In genomic region chr4:46553864-46554263, GRCm38 (mm10) we compare ENCODE assay signal across 9 mouse cellular contexts. TPM values are rescaled to one million over a fixed set of nuclear protein-coding genes. Genes with fewer than 3 reads are reported as not detected.
DNase-seq lines count a peak whose midpoint lies in the region; ATAC-seq and TF ChIP-seq lines count a peak whose summit lies in the region.
"Had no signal": no experiment of that assay in that cellular context is flagged by ENCODE, and none has a peak within 500 bp of the region (broad histone marks: within the 10 kb centered on the region; RNA-seq: fewer than 3 reads in every experiment).

No protein-coding gene starts in this region.

- no peak for ATAC-seq in midbrain, postnatal 0 days (ENCODE audit: low FRiP score)
- ATAC-seq in midbrain, embryonic 16.5 days: no peak
- 0 out of 2 replicates have a peak, but pooled peaks have one; percentile 3 for ATAC-seq in monocyte, adult 5-6 weeks (replicated peaks; ENCODE audit: insufficient number of reproducible peaks, low FRiP score, low TSS enrichment, poor library complexity, severe bottlenecking)
- ATAC-seq in hindbrain, embryonic 14.5 days (ENCODE audit: low FRiP score): no peak
- ATAC-seq: Patski had no signal

- H3K27me3 ChIP-seq in midbrain, postnatal 0 days (ENCODE audit: insufficient read depth, low read length): no peaks in the 10 kb centered on the region
- H3K27me3 ChIP-seq in midbrain, embryonic 16.5 days (ENCODE audit: control insufficient read depth, insufficient read depth, low read depth, low read length): no peaks in the 10 kb centered on the region
- no peaks in the 10 kb centered on the region for H3K27me3 ChIP-seq in hindbrain, embryonic 14.5 days (ENCODE audit: control insufficient read depth, insufficient read depth, low read length)
- H3K27me3 ChIP-seq: Patski had no signal

- WGBS in midbrain, postnatal 0 days: 70% methylated on average over 1 of the region's 1 CpGs
- 67% methylated on average over 1 of the region's 1 CpGs for WGBS in midbrain, embryonic 16.5 days
- WGBS in hindbrain, embryonic 14.5 days: 67% methylated on average over 1 of the region's 1 CpGs

- peak; percentile 40 for DNase-seq in midbrain, postnatal 0 days (ENCODE audit: low spot score)
- DNase-seq in cerebellum, adult 9-11 months: peak; percentile 96
- DNase-seq in kidney, postnatal 14 days: peak; percentile 80
- no peak for DNase-seq in left cerebral cortex, postnatal 14 days (ENCODE audit: low spot score in 2 of 2)
- DNase-seq in left cerebral cortex, adult 11 months (ENCODE audit: low spot score): no peak
- no peak for DNase-seq in hindbrain, embryonic 14.5 days (ENCODE audit: low spot score)

- H3K27ac ChIP-seq in midbrain, postnatal 0 days (ENCODE audit: low read depth, low read length): no peak overlapping the region
- no peak overlapping the region for H3K27ac ChIP-seq in midbrain, embryonic 16.5 days (ENCODE audit: low read length)
- H3K27ac ChIP-seq in hindbrain, embryonic 14.5 days: no peak overlapping the region

- no peaks in the 10 kb centered on the region for H3K9me3 ChIP-seq in midbrain, postnatal 0 days (ENCODE audit: low read length)
- H3K9me3 ChIP-seq in midbrain, embryonic 16.5 days (replicated peaks; ENCODE audit: control insufficient read depth, low read length, poor library complexity, severe bottlenecking): no peaks in the 10 kb centered on the region
- H3K9me3 ChIP-seq in hindbrain, embryonic 14.5 days (ENCODE audit: control insufficient read depth, low read length): no peaks in the 10 kb centered on the region

- no peak overlapping the region for H3K4me2 ChIP-seq in midbrain, postnatal 0 days (ENCODE audit: low read depth, low read length, poor library complexity, severe bottlenecking)
- no peak overlapping the region for H3K4me2 ChIP-seq in midbrain, embryonic 16.5 days (ENCODE audit: low read length)
- H3K4me2 ChIP-seq in hindbrain, embryonic 14.5 days (replicated peaks): no peak overlapping the region

- intact Hi-C loops in left cerebral cortex, postnatal 14 days (cut with DNase I): no loop called here

- no peaks in the 10 kb centered on the region for H3K4me1 ChIP-seq in midbrain, postnatal 0 days (ENCODE audit: insufficient read depth, low read length)
- no peaks in the 10 kb centered on the region for H3K4me1 ChIP-seq in midbrain, embryonic 16.5 days (ENCODE audit: control insufficient read depth, insufficient read depth, low read length)
- H3K4me1 ChIP-seq in hindbrain, embryonic 14.5 days (replicated peaks; ENCODE audit: control insufficient read depth, insufficient read depth, low read length): no peaks in the 10 kb centered on the region

- no peak overlapping the region for H3K4me3 ChIP-seq in midbrain, postnatal 0 days (ENCODE audit: low read depth, low read length)
- no peak overlapping the region for H3K4me3 ChIP-seq in midbrain, embryonic 16.5 days (ENCODE audit: low read depth, low read length)
- no peak overlapping the region for H3K4me3 ChIP-seq in hindbrain, embryonic 14.5 days (replicated peaks; ENCODE audit: low read length)

- TF ChIP-seq CTCF in midbrain, postnatal 0 days (IDR thresholded peaks at IDR 0.05): no peak

- H3K36me3 ChIP-seq in midbrain, postnatal 0 days (ENCODE audit: insufficient read depth, low read length): peaks cover 8% of the 10 kb centered on the region
- no peaks in the 10 kb centered on the region for H3K36me3 ChIP-seq in midbrain, embryonic 16.5 days (ENCODE audit: control insufficient read depth, insufficient read depth, low read length)
- H3K36me3 ChIP-seq in hindbrain, embryonic 14.5 days (replicated peaks; ENCODE audit: control insufficient read depth, insufficient read depth): no peaks in the 10 kb centered on the region

- no peak overlapping the region for H3K9ac ChIP-seq in midbrain, postnatal 0 days (replicated peaks; ENCODE audit: low read length, poor library complexity, severe bottlenecking)
- H3K9ac ChIP-seq in midbrain, embryonic 16.5 days (ENCODE audit: low read depth, low read length): no peak overlapping the region
- H3K9ac ChIP-seq in hindbrain, embryonic 14.5 days: no peak overlapping the region

RNA-seq across cellular contexts. Expression of gene Trim14, which starts 17.9 kb away (rescaled TPM):
- 0.47 and 1.8 TPM in 2 replicates for total RNA-seq in midbrain, postnatal 0 days (2014; rRNA removed)
- polyA plus RNA-seq in midbrain, postnatal 0 days (2015; fragmentation: Nextera tagmentation; extraction: Ambion mirVana): 0.75 and 1.4 TPM in 2 replicates
- polyA plus RNA-seq in midbrain, embryonic 16.5 days (2015; fragmentation: Nextera tagmentation; extraction: Ambion mirVana): 0.81 and 0.95 TPM in 2 replicates
- 19.8 to 70.3 TPM (median 26.1 TPM) in 3 replicates for total RNA-seq in monocyte, adult 5-6 weeks (2017)
- 1 to 10 TPM in 1 of 2 experiments, under 1 TPM in 1; 0.47 to 1.5 TPM for total RNA-seq in left cerebral cortex, postnatal 14 days (2021)
- 1.7 and 2.2 TPM in 2 replicates for polyA plus RNA-seq in hindbrain, embryonic 14.5 days (2014; fragmentation: Nextera tagmentation; extraction: Ambion mirVana)

RNA-seq across cellular contexts. Expression of gene Coro2a, which starts 48.1 kb away (rescaled TPM):
- total RNA-seq in midbrain, postnatal 0 days (2014; rRNA removed): 24.4 and 33.2 TPM in 2 replicates
- polyA plus RNA-seq in midbrain, postnatal 0 days (2015; fragmentation: Nextera tagmentation; extraction: Ambion mirVana): 7.0 and 7.8 TPM in 2 replicates
- 7.4 and 8.2 TPM in 2 replicates for polyA plus RNA-seq in midbrain, embryonic 16.5 days (2015; fragmentation: Nextera tagmentation; extraction: Ambion mirVana)
- total RNA-seq in monocyte, adult 5-6 weeks (2017): 25.5 to 68.9 TPM (median 29.6 TPM) in 3 replicates
- 10 to 100 TPM; 34.1 to 37.3 TPM for total RNA-seq in left cerebral cortex, postnatal 14 days (2021)
- polyA plus RNA-seq in hindbrain, embryonic 14.5 days (2014; fragmentation: Nextera tagmentation; extraction: Ambion mirVana): 7.0 and 8.1 TPM in 2 replicates

Comparison
In these comparisons a context has a peak if more than half of its experiments do, and no peak if none do; other contexts are left out.
1. DNase-seq: peak in midbrain, postnatal 0 days (single experiment), cerebellum, adult 9-11 months (single experiment) and kidney, postnatal 14 days (single experiment); none in left cerebral cortex, postnatal 14 days (0 of 2), left cerebral cortex, adult 11 months (single experiment) and hindbrain, embryonic 14.5 days (single experiment).